In genomic region chr11:106084911-106085561, GRCm38 (mm10) we compare ENCODE assay signal across 8 mouse cellular contexts. TPM values are rescaled to one million over a fixed set of nuclear protein-coding genes. Genes with fewer than 3 reads are reported as not detected.
DNase-seq lines count a peak whose midpoint lies in the region; ATAC-seq lines count a peak whose summit lies in the region.

No protein-coding gene starts in this region.

- H3K27ac ChIP-seq in embryonic facial prominence, embryonic 12.5 days = peak overlapping the region; percentile 100
- H3K27ac ChIP-seq in kidney, embryonic 14.5 days (ENCODE audit: low read depth, low read length) = peak overlapping the region; percentile 98
- peak overlapping the region; percentile 99 for H3K27ac ChIP-seq in limb, embryonic 15.5 days
- peak overlapping the region; percentile 94 for H3K27ac ChIP-seq in midbrain, embryonic 16.5 days (ENCODE audit: low read length)

- peaks cover 15% of the 10 kb centered on the region for H3K4me1 ChIP-seq in embryonic facial prominence, embryonic 12.5 days
- peaks cover 10% of the 10 kb centered on the region; the same call in 1 of the 2 replicates for H3K4me1 ChIP-seq in kidney, embryonic 14.5 days (ENCODE audit: control insufficient read depth, insufficient read depth, low read length)
- H3K4me1 ChIP-seq in limb, embryonic 15.5 days = peaks cover 11% of the 10 kb centered on the region
- H3K4me1 ChIP-seq in midbrain, embryonic 16.5 days (ENCODE audit: control insufficient read depth, insufficient read depth, low read length) = peaks cover 13% of the 10 kb centered on the region

- H3K9me3 ChIP-seq in embryonic facial prominence, embryonic 12.5 days = no peaks in the 10 kb centered on the region
- no peaks in the 10 kb centered on the region for H3K9me3 ChIP-seq in kidney, embryonic 14.5 days (ENCODE audit: control insufficient read depth, low read length)
- H3K9me3 ChIP-seq in limb, embryonic 15.5 days = no peaks in the 10 kb centered on the region
- H3K9me3 ChIP-seq in midbrain, embryonic 16.5 days (replicated peaks; ENCODE audit: control insufficient read depth, low read length, poor library complexity, severe bottlenecking) = no peaks in the 10 kb centered on the region

- no peaks in the 10 kb centered on the region for H3K36me3 ChIP-seq in embryonic facial prominence, embryonic 12.5 days
- no peaks in the 10 kb centered on the region for H3K36me3 ChIP-seq in kidney, embryonic 14.5 days (ENCODE audit: control insufficient read depth, insufficient read depth, low read length)
- H3K36me3 ChIP-seq in limb, embryonic 15.5 days = no peaks in the 10 kb centered on the region
- H3K36me3 ChIP-seq in midbrain, embryonic 16.5 days (ENCODE audit: control insufficient read depth, insufficient read depth, low read length) = no peaks in the 10 kb centered on the region

- DNase-seq in 3T3-L1 (ENCODE audit: low read depth, low spot score) = peak; percentile 67
- peak; percentile 85 for DNase-seq in adrenal gland, postnatal 25 days
- peak; percentile 66 for DNase-seq in heart, adult 8-10 months (ENCODE audit: low spot score)
- peak; percentile 69 to 78 for DNase-seq in spleen, postnatal 10 days (ENCODE audit: low spot score in 2 of 2)

- peak; percentile 55 for ATAC-seq in embryonic facial prominence, embryonic 12.5 days (ENCODE audit: insufficient number of reproducible peaks, insufficient read depth, low FRiP score, low TSS enrichment)
- peak; percentile 71 for ATAC-seq in kidney, embryonic 14.5 days (ENCODE audit: low FRiP score, low TSS enrichment)
- ATAC-seq in limb, embryonic 15.5 days (ENCODE audit: insufficient number of reproducible peaks, low FRiP score, low TSS enrichment, low read depth) = peak; percentile 49; the same call in 1 of the 2 replicates
- peak; percentile 67 for ATAC-seq in midbrain, embryonic 16.5 days

- H3K4me2 ChIP-seq in embryonic facial prominence, embryonic 12.5 days (replicated peaks) = peak overlapping the region; percentile 65
- peak overlapping the region; percentile 59 for H3K4me2 ChIP-seq in kidney, embryonic 14.5 days (replicated peaks; ENCODE audit: low read depth, low read length)
- H3K4me2 ChIP-seq in limb, embryonic 15.5 days = peak overlapping the region; percentile 49
- H3K4me2 ChIP-seq in midbrain, embryonic 16.5 days (ENCODE audit: low read length) = peak overlapping the region; percentile 60

- peak overlapping the region; percentile 95 for H3K4me3 ChIP-seq in embryonic facial prominence, embryonic 12.5 days
- H3K4me3 ChIP-seq in kidney, embryonic 14.5 days (ENCODE audit: low read length) = peak overlapping the region; percentile 93
- peak overlapping the region; percentile 98 for H3K4me3 ChIP-seq in limb, embryonic 15.5 days
- H3K4me3 ChIP-seq in midbrain, embryonic 16.5 days (ENCODE audit: low read depth, low read length) = peak overlapping the region; percentile 99

- peak overlapping the region; percentile 91 for H3K9ac ChIP-seq in embryonic facial prominence, embryonic 12.5 days
- H3K9ac ChIP-seq in kidney, embryonic 14.5 days (ENCODE audit: low read depth, low read length) = peak overlapping the region; percentile 96
- peak overlapping the region; percentile 92 for H3K9ac ChIP-seq in limb, embryonic 15.5 days
- H3K9ac ChIP-seq in midbrain, embryonic 16.5 days (ENCODE audit: low read depth, low read length) = peak overlapping the region; percentile 92

- under 1% methylated on average over 54 of the region's 61 CpGs for WGBS in embryonic facial prominence, embryonic 12.5 days
- under 1% methylated on average over 37 of the region's 61 CpGs for WGBS in kidney, embryonic 14.5 days
- WGBS in limb, embryonic 15.5 days = under 1% methylated on average over 60 of the region's 61 CpGs
- under 1% methylated on average over 53 of the region's 61 CpGs for WGBS in midbrain, embryonic 16.5 days

- H3K27me3 ChIP-seq in embryonic facial prominence, embryonic 12.5 days = no peaks in the 10 kb centered on the region
- no peaks in the 10 kb centered on the region for H3K27me3 ChIP-seq in kidney, embryonic 14.5 days (ENCODE audit: control insufficient read depth, insufficient read depth, low read length)
- H3K27me3 ChIP-seq in limb, embryonic 15.5 days = no peaks in the 10 kb centered on the region
- no peaks in the 10 kb centered on the region for H3K27me3 ChIP-seq in midbrain, embryonic 16.5 days (ENCODE audit: control insufficient read depth, insufficient read depth, low read depth, low read length)

RNA-seq across cellular contexts. Expression of gene Map3k3, which starts 0.6 kb away (rescaled TPM):
- 35.2 and 50.6 TPM in 2 replicates for total RNA-seq in adrenal gland, postnatal 25 days (2021)
- polyA plus RNA-seq in embryonic facial prominence, embryonic 12.5 days (2016; fragmentation: Nextera tagmentation; extraction: Ambion mirVana) = 31.8 and 33.8 TPM in 2 replicates
- 10 to 100 TPM; 34.7 to 38.5 (median 36.1) TPM for total RNA-seq in heart, adult 8-10 months (2022)
- polyA plus RNA-seq in kidney, embryonic 14.5 days (2014; fragmentation: Nextera tagmentation; extraction: Ambion mirVana) = 23.2 and 25.7 TPM in 2 replicates
- polyA plus RNA-seq in limb, embryonic 15.5 days (2015; fragmentation: Nextera tagmentation; extraction: Ambion mirVana) = 21.6 and 27.2 TPM in 2 replicates
- 10.9 and 12.3 TPM in 2 replicates for polyA plus RNA-seq in midbrain, embryonic 16.5 days (2015; fragmentation: Nextera tagmentation; extraction: Ambion mirVana)

RNA-seq across cellular contexts. Expression of gene Taco1, which starts 19.2 kb away (rescaled TPM):
- total RNA-seq in adrenal gland, postnatal 25 days (2021) = 28.5 and 36.0 TPM in 2 replicates
- polyA plus RNA-seq in embryonic facial prominence, embryonic 12.5 days (2016; fragmentation: Nextera tagmentation; extraction: Ambion mirVana) = 10.8 and 11.1 TPM in 2 replicates
- total RNA-seq in heart, adult 8-10 months (2022) = 10 to 100 TPM; 56.4 to 73.0 (median 65.0) TPM
- polyA plus RNA-seq in kidney, embryonic 14.5 days (2014; fragmentation: Nextera tagmentation; extraction: Ambion mirVana) = 10.3 and 11.3 TPM in 2 replicates
- 8.3 and 10.1 TPM in 2 replicates for polyA plus RNA-seq in limb, embryonic 15.5 days (2015; fragmentation: Nextera tagmentation; extraction: Ambion mirVana)
- 7.6 and 8.0 TPM in 2 replicates for polyA plus RNA-seq in midbrain, embryonic 16.5 days (2015; fragmentation: Nextera tagmentation; extraction: Ambion mirVana)

RNA-seq across cellular contexts. Expression of gene Dcaf7, which starts 48.4 kb away (rescaled TPM):
- total RNA-seq in adrenal gland, postnatal 25 days (2021) = 43.7 and 58.4 TPM in 2 replicates
- polyA plus RNA-seq in embryonic facial prominence, embryonic 12.5 days (2016; fragmentation: Nextera tagmentation; extraction: Ambion mirVana) = 90.6 and 93.4 TPM in 2 replicates
- 10 to 100 TPM; 35.1 to 41.9 (median 38.4) TPM for total RNA-seq in heart, adult 8-10 months (2022)
- polyA plus RNA-seq in kidney, embryonic 14.5 days (2014; fragmentation: Nextera tagmentation; extraction: Ambion mirVana) = 43.7 and 68.8 TPM in 2 replicates
- 57.7 and 61.5 TPM in 2 replicates for polyA plus RNA-seq in limb, embryonic 15.5 days (2015; fragmentation: Nextera tagmentation; extraction: Ambion mirVana)
- polyA plus RNA-seq in midbrain, embryonic 16.5 days (2015; fragmentation: Nextera tagmentation; extraction: Ambion mirVana) = 174 and 187 TPM in 2 replicates

Comparison
In these comparisons a context has a peak if more than half of its experiments do, and no peak if none do; other contexts are left out.
1. Peak in every context shown above with its lines: DNase-seq, ATAC-seq, H3K4me3 ChIP-seq and H3K27ac ChIP-seq.